Mouse (Mus musculus) cerebellum, postnatal 4 days (tissue): ENCODE measurements around the gene Fam206a.

Experiments
- DNase-seq, 2 experiments: peaks; one replicate each; pipeline ENCODE4 v3.0.0; 2022; ENCODE audit warnings: low spot score in 2 of 2, mixed read lengths in 1 of 2

Gene Fam206a

DNA sequence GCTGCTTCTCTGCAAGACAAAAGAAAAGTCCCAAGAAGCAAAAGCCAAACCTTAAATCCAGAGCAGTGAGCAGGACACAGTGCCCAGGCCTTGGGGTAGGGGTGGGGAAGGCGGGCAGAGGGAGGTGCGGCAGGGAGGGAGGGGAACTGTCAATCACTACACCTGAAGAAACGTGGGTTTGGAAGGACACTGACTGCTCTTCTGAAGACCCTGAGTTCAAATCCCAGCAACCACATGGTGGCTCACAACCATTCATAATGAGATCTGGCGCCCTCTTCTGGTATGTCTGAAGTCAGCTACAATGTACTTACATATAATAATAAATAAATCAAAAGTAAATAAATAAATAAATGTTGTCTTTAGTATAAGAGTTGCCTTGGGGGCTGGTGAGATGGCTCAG lies 42.8 kb downstream of the Fam206a start:
- DNase-seq, result no peak

GRCm38 (mm10) chr4:56845896-56846533 lies 43.9 kb downstream of the Fam206a start:
- no peak for DNase-seq

GRCm38 (mm10) chr4:56847400-56847799 lies 45.3 kb downstream of the Fam206a start:
- DNase-seq, result no peak

GRCm38 (mm10) chr4:56848044-56848443 lies 45.9 kb downstream of the Fam206a start:
- no peak for DNase-seq

GRCm38 (mm10) chr4:56850724-56851123 lies 48.6 kb downstream of the Fam206a start:
- no peak for DNase-seq

DNA sequence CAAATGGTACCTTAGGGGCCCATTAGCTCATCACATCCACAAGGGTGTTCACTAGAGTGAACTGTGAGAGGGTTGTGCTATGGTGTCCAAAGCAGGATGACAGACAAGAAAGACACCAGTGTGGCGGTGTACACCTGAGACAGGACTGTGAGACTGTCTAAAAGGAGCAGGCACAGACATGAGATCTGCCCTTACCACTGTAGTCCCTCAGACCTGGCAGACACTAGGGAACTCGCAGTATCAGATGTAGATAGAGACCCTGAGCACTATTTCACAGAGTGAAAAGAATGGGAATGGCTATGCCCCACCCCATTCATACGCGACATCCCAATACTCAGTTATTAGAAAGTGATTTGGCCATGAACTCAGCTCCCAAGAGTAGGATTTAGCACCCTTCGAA lies 53.8 kb downstream of the Fam206a start:
- DNase-seq, result no peak

- no peak for DNase-seq
Observed at GRCm38 (mm10) chr4:56856371-56856949, 54.3 kb downstream of the Fam206a start.

GRCm38 (mm10) chr4:56858733-56859132 lies 56.6 kb downstream of the Fam206a start:
- no peak for DNase-seq
